Mouse (Mus musculus): ENCODE data around the gene Grap2.

GRCm38 (mm10) chr15:80681466-80681881, 109.1 kb downstream of the Grap2 start:
- no peak for TF ChIP-seq USF1 (IDR thresholded peaks at IDR 0.05; ENCODE audit: low read depth)
- no peak for TF ChIP-seq POLR2A (IDR thresholded peaks at IDR 0.05; ENCODE audit: insufficient read length, low read depth)

All from myocyte (in vitro differentiated cells).